Mouse (Mus musculus) neural tube, postnatal 0 days (tissue): ENCODE data around the gene Stab2. TPM values are rescaled to one million over a fixed set of nuclear protein-coding genes. Genes with fewer than 3 reads are reported as not detected.

Experiments used
- polyA plus RNA-seq: library from polyadenylated mRNA; unstranded; fragments of >200 nt; fragmentation: Nextera tagmentation; extraction: Ambion mirVana; gene quantifications from 2 replicates; pipeline ENCODE4 v1.2.1, GENCODE M21; 2015

Stab2 gene
- 0.10 and 0.18 TPM in 2 replicates for polyA plus RNA-seq

DNA sequence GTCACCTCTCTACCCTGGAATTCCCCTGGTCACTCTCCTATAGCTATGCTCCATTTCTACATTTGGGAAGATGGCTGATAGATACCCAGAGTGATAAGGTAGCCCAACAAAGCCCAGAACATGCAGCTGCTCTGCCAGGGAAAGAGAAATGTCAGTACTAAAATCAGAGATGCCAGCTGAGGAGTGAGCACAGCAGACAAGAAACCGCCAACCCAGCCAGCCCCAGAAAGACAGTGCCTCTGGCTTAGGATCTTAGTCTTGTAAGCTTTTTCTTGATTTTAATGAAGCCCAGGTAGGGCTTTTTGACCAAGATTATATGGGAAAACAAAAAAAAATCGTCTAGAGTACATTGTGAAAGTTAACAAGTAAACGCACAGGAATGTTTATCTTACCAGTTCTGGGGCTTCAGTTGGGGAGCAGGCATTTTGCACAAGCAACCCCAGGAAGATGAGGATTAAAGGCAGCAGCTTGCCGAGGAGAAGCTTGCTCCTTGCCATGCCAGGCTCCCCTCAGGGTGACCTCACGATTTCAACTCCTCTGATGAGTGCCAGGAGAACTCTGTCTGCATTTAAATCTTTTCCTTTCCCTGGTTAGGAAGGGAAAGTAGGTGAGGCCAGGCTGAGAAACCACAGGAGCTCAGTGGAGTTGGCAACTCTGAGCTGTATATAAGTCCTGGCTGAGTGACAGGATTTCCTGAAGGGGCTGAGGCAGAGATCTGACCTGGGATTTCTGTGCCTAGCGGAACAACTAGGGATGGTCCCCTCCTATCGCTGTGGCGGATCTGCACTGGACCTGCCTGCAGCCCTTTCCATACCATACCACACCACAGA lies at the start of gene Stab2:
Gene Stab2 (minus strand): TSS at position 641 of the 830 bp plus-strand sequence.

Other genes with a start within 250 kb of the Stab2 start
- not detected in 2 replicates for gene Gm49358, start 244.1 kb downstream of the Stab2 start, polyA plus RNA-seq
- 6.8 and 9.2 TPM in 2 replicates for gene Nt5dc3, start 229.0 kb downstream of the Stab2 start, polyA plus RNA-seq
- gene 1700113H08Rik, start 50.0 kb upstream of the Stab2 start, polyA plus RNA-seq, result 0.31 TPM in 1 of 2 replicates, not detected in the other